ENCODE assay signal across 8 mouse cellular contexts in genomic region chr2:180222250-180222649, GRCm38 (mm10). TPM values are rescaled to one million over a fixed set of nuclear protein-coding genes. Genes with fewer than 3 reads are reported as not detected.
DNase-seq lines count a peak whose midpoint lies in the region; ATAC-seq and TF ChIP-seq lines count a peak whose summit lies in the region.

No protein-coding gene starts in this region.

- no peak overlapping the region for H3K4me3 ChIP-seq in liver, embryonic 11.5 days (ENCODE audit: low read depth, low read length)
- no peak overlapping the region for H3K4me3 ChIP-seq in embryonic facial prominence, embryonic 14.5 days (ENCODE audit: low read depth, low read length)
- no peak overlapping the region for H3K4me3 ChIP-seq in kidney, adult 2 months (ENCODE audit: insufficient read depth, low read depth, low read length)

- no peak overlapping the region for H3K27ac ChIP-seq in liver, embryonic 11.5 days (ENCODE audit: low read depth, low read length)
- H3K27ac ChIP-seq in embryonic facial prominence, embryonic 14.5 days (replicated peaks; ENCODE audit: low read depth, low read length), result no peak overlapping the region
- H3K27ac ChIP-seq in kidney, adult 2 months (ENCODE audit: insufficient read depth, low read depth, low read length), result peak overlapping the region; percentile 61; the same call in 1 of the 2 replicates

- no peak for TF ChIP-seq POLR2A in kidney, adult 2 months (IDR thresholded peaks at IDR 0.05; ENCODE audit: low read depth, low read length)

- 23% methylated on average over 6 of the region's 6 CpGs for WGBS in liver, embryonic 11.5 days
- 7% methylated on average over 4 of the region's 6 CpGs for WGBS in embryonic facial prominence, embryonic 14.5 days
- WGBS in kidney, adult 2 months, result 22% methylated on average over 6 of the region's 6 CpGs

- no peaks in the 10 kb centered on the region for H3K36me3 ChIP-seq in liver, embryonic 11.5 days (ENCODE audit: control insufficient read depth, insufficient read depth, low read length)
- no peaks in the 10 kb centered on the region for H3K36me3 ChIP-seq in embryonic facial prominence, embryonic 14.5 days (ENCODE audit: control insufficient read depth, insufficient read depth, low read length)
- no peaks in the 10 kb centered on the region for H3K36me3 ChIP-seq in kidney, adult 2 months (ENCODE audit: control insufficient read depth, insufficient read depth, low read length)

- no peak; the same call in 1 of the 2 replicates for TF ChIP-seq CTCF in kidney, adult 2 months (conservative IDR thresholded peaks at IDR 0.05; ENCODE audit: insufficient read depth, insufficient read length, low read depth, low read length)

- H3K4me1 ChIP-seq in liver, embryonic 11.5 days (replicated peaks; ENCODE audit: control insufficient read depth, insufficient read depth, low read length), result peaks cover 17% of the 10 kb centered on the region
- peaks cover 14% of the 10 kb centered on the region for H3K4me1 ChIP-seq in embryonic facial prominence, embryonic 14.5 days (ENCODE audit: control insufficient read depth, insufficient read depth, low read length)
- H3K4me1 ChIP-seq in kidney, adult 2 months (ENCODE audit: control insufficient read depth, insufficient read depth, low read length), result peaks cover 56% of the 10 kb centered on the region

- H3K27me3 ChIP-seq in liver, embryonic 11.5 days (replicated peaks; ENCODE audit: control insufficient read depth, insufficient read depth, low read length), result peaks cover 46% of the 10 kb centered on the region
- peaks cover 31% of the 10 kb centered on the region for H3K27me3 ChIP-seq in embryonic facial prominence, embryonic 14.5 days (replicated peaks; ENCODE audit: control insufficient read depth, insufficient read depth, low read length)
- no peaks in the 10 kb centered on the region for H3K27me3 ChIP-seq in kidney, adult 2 months (replicated peaks; ENCODE audit: control insufficient read depth, insufficient read depth, low read length)

- no peak overlapping the region for H3K9ac ChIP-seq in liver, embryonic 11.5 days (ENCODE audit: low read depth, low read length)
- H3K9ac ChIP-seq in embryonic facial prominence, embryonic 14.5 days (ENCODE audit: low read depth, low read length), result 0 out of 2 replicates have a peak overlapping the region, but pooled peaks have one; percentile 46

- peak; percentile 42 for DNase-seq in liver
- no peak for DNase-seq in liver, embryonic 11.5 days (ENCODE audit: low spot score)
- DNase-seq in embryonic facial prominence, embryonic 14.5 days (ENCODE audit: low spot score), result peak; percentile 74
- DNase-seq in kidney, adult 2 months, result peak; percentile 54
- peak; percentile 81 to 86 for DNase-seq in lung, postnatal 4 days
- no peak for DNase-seq in spleen, adult 18-20 months
- DNase-seq in adrenal gland, postnatal 10 days, result no peak
- no peak for DNase-seq in right cerebral cortex, postnatal 36 days (ENCODE audit: low spot score in 2 of 2)

- no peaks in the 10 kb centered on the region for H3K9me3 ChIP-seq in liver, embryonic 11.5 days (ENCODE audit: control insufficient read depth, low read length)
- no peaks in the 10 kb centered on the region for H3K9me3 ChIP-seq in embryonic facial prominence, embryonic 14.5 days (ENCODE audit: control insufficient read depth, low read length)

- ATAC-seq in liver, embryonic 11.5 days (replicated peaks; ENCODE audit: low FRiP score), result no peak; the same call in 1 of the 2 replicates
- peak; percentile 54 for ATAC-seq in embryonic facial prominence, embryonic 14.5 days (ENCODE audit: low read depth)

- no peak overlapping the region for H3K4me2 ChIP-seq in liver, embryonic 11.5 days
- H3K4me2 ChIP-seq in embryonic facial prominence, embryonic 14.5 days (ENCODE audit: low read depth, low read length), result peak overlapping the region; percentile 97

RNA-seq across cellular contexts. Expression of gene Lama5, which starts 3.4 kb away (rescaled TPM):
- polyA plus RNA-seq in liver, embryonic 11.5 days (2014; fragmentation: Nextera tagmentation; extraction: Ambion mirVana), result 10.7 and 15.5 TPM in 2 replicates
- 25.2 and 28.2 TPM in 2 replicates for polyA plus RNA-seq in embryonic facial prominence, embryonic 14.5 days (2014; fragmentation: Nextera tagmentation; extraction: Ambion mirVana)
- polyA plus RNA-seq in kidney, adult 2 months (2012; rRNA removed), result 83.3 and 97.8 TPM in 2 replicates
- 10 to 100 TPM; 35.6 to 39.0 TPM for total RNA-seq in adrenal gland, postnatal 10 days (2021)

RNA-seq across cellular contexts. Expression of gene Rps21, which starts 34.9 kb away (rescaled TPM):
- 736 and 852 TPM in 2 replicates for polyA plus RNA-seq in liver, embryonic 11.5 days (2014; fragmentation: Nextera tagmentation; extraction: Ambion mirVana)
- 689 and 787 TPM in 2 replicates for polyA plus RNA-seq in embryonic facial prominence, embryonic 14.5 days (2014; fragmentation: Nextera tagmentation; extraction: Ambion mirVana)
- polyA plus RNA-seq in kidney, adult 2 months (2012; rRNA removed), result 2,294 and 2,331 TPM in 2 replicates
- 100 to 1,000 TPM; 772 to 787 TPM for total RNA-seq in adrenal gland, postnatal 10 days (2021)

RNA-seq across cellular contexts. Expression of gene Adrm1, which starts 51.0 kb away (rescaled TPM):
- 211 and 217 TPM in 2 replicates for polyA plus RNA-seq in liver, embryonic 11.5 days (2014; fragmentation: Nextera tagmentation; extraction: Ambion mirVana)
- 130 and 142 TPM in 2 replicates for polyA plus RNA-seq in embryonic facial prominence, embryonic 14.5 days (2014; fragmentation: Nextera tagmentation; extraction: Ambion mirVana)
- 80.0 and 95.3 TPM in 2 replicates for polyA plus RNA-seq in kidney, adult 2 months (2012; rRNA removed)
- total RNA-seq in adrenal gland, postnatal 10 days (2021), result 100 to 1,000 TPM; 102 to 111 TPM

RNA-seq across cellular contexts. Expression of gene Cables2, which starts 51.0 kb away (rescaled TPM):
- 9.4 and 9.6 TPM in 2 replicates for polyA plus RNA-seq in liver, embryonic 11.5 days (2014; fragmentation: Nextera tagmentation; extraction: Ambion mirVana)
- polyA plus RNA-seq in embryonic facial prominence, embryonic 14.5 days (2014; fragmentation: Nextera tagmentation; extraction: Ambion mirVana), result 16.5 and 17.4 TPM in 2 replicates
- polyA plus RNA-seq in kidney, adult 2 months (2012; rRNA removed), result 18.2 TPM in 2 replicates
- total RNA-seq in adrenal gland, postnatal 10 days (2021), result 10 to 100 TPM; 17.3 to 19.8 TPM

Comparison
In these comparisons a context has a peak if more than half of its experiments do, and no peak if none do; other contexts are left out.
1. DNase-seq: peak in liver (single experiment), embryonic facial prominence, embryonic 14.5 days (single experiment), kidney, adult 2 months (single experiment) and lung, postnatal 4 days (2 of 2); none in liver, embryonic 11.5 days (single experiment), spleen, adult 18-20 months (0 of 2), adrenal gland, postnatal 10 days (single experiment) and right cerebral cortex, postnatal 36 days (0 of 2).